Mouse (Mus musculus) gastrocnemius, postnatal 14 days (tissue): ENCODE measurements around the gene Sez6. TPM values are rescaled to one million over a fixed set of nuclear protein-coding genes. Genes with fewer than 3 reads are reported as not detected.

Source experiments
- DNase-seq: peaks from one replicate; pipeline ENCODE4 v3.0.0; 2021; ENCODE audit warnings: mixed read lengths
- intact Hi-C: fragments of 180-260 bp; cut with DNase I; formaldehyde crosslinking; loops from one replicate; pipeline ENCODE4 v1.15.1; 2025; ENCODE audit warnings: low total_unique reads
- total RNA-seq, 2 experiments: library from RNA; stranded (reverse); gene quantifications; 2 replicates each; pipeline ENCODE4 v1.2.3; 2021

Gene Sez6
- total RNA-seq, 2 experiments from 2014 or later, result 0.51 to 0.82 TPM

- intact Hi-C loops, result loop anchor here (5.0 kb wide), 1 partner anchor 50 kb away; no protein-coding TSS in a partner anchor
Observed at GRCm38 (mm10) chr11:77901775-77902355, 28.7 kb upstream of the Sez6 start.

GRCm38 (mm10) chr11:77903761-77904160, 26.8 kb upstream of the Sez6 start:
- no peak for DNase-seq
- intact Hi-C loops, result loop anchor here (5.0 kb wide), 1 partner anchor 49 kb away; no protein-coding TSS in a partner anchor

More at GRCm38 (mm10) chr11:77901775-77902355, 28.7 kb upstream of the Sez6 start:
- no peak for DNase-seq

- intact Hi-C loops, result loop anchor here (5.0 kb wide), 1 partner anchor 48 kb away; no protein-coding TSS in a partner anchor
- no peak for DNase-seq
Observed at GRCm38 (mm10) chr11:77904707-77905106, 25.9 kb upstream of the Sez6 start.

- intact Hi-C loops, result no loop called here
- peak; percentile 70 for DNase-seq
Observed at GRCm38 (mm10) chr11:77906097-77906687, 24.4 kb upstream of the Sez6 start.

GRCm38 (mm10) chr11:77906747-77907174, 23.8 kb upstream of the Sez6 start:
- intact Hi-C loops, result no loop called here
- no peak for DNase-seq

- no peak for DNase-seq
- intact Hi-C loops, result no loop called here
Observed at GRCm38 (mm10) chr11:77908468-77908867, 22.1 kb upstream of the Sez6 start.

GRCm38 (mm10) chr11:77909376-77909775, 21.2 kb upstream of the Sez6 start:
- DNase-seq, result no peak
- intact Hi-C loops, result no loop called here

GRCm38 (mm10) chr11:77909776-77910175, 20.8 kb upstream of the Sez6 start:
- DNase-seq, result no peak
- intact Hi-C loops, result no loop called here

GRCm38 (mm10) chr11:77913505-77913904, 17.1 kb upstream of the Sez6 start:
- no peak for DNase-seq
- intact Hi-C loops, result no loop called here

GRCm38 (mm10) chr11:77914598-77915260, 15.9 kb upstream of the Sez6 start:
- intact Hi-C loops, result no loop called here
- DNase-seq, result no peak

GRCm38 (mm10) chr11:77916741-77917140, 13.9 kb upstream of the Sez6 start:
- intact Hi-C loops, result no loop called here

GRCm38 (mm10) chr11:77917166-77917565, 13.4 kb upstream of the Sez6 start:
- DNase-seq, result no peak
- intact Hi-C loops, result no loop called here

More at GRCm38 (mm10) chr11:77916741-77917140, 13.9 kb upstream of the Sez6 start:
- no peak for DNase-seq

GRCm38 (mm10) chr11:77923285-77923684, 7.3 kb upstream of the Sez6 start:
- intact Hi-C loops, result no loop called here
- DNase-seq, result no peak

GRCm38 (mm10) chr11:77925836-77926657, 4.6 kb upstream of the Sez6 start:
- intact Hi-C loops, result no loop called here
- no peak for DNase-seq

- DNase-seq, result no peak
- intact Hi-C loops, result no loop called here
Observed at GRCm38 (mm10) chr11:77926666-77927065, 3.9 kb upstream of the Sez6 start.

- intact Hi-C loops, result no loop called here
- DNase-seq, result no peak
Observed at GRCm38 (mm10) chr11:77927837-77928236, 2.8 kb upstream of the Sez6 start.

- intact Hi-C loops, result no loop called here
Observed at GRCm38 (mm10) chr11:77931541-77932433, 1.2 kb downstream of the Sez6 start.

GRCm38 (mm10) chr11:77932576-77932975, 2.0 kb downstream of the Sez6 start:
- DNase-seq, result no peak
- intact Hi-C loops, result no loop called here

More at GRCm38 (mm10) chr11:77931541-77932433, 1.2 kb downstream of the Sez6 start:
- DNase-seq, result no peak

- no peak for DNase-seq
- intact Hi-C loops, result no loop called here
Observed at GRCm38 (mm10) chr11:77934111-77934521, 3.5 kb downstream of the Sez6 start.
